15 mouse cellular contexts compared by ENCODE assay signal in the genomic region with DNA sequence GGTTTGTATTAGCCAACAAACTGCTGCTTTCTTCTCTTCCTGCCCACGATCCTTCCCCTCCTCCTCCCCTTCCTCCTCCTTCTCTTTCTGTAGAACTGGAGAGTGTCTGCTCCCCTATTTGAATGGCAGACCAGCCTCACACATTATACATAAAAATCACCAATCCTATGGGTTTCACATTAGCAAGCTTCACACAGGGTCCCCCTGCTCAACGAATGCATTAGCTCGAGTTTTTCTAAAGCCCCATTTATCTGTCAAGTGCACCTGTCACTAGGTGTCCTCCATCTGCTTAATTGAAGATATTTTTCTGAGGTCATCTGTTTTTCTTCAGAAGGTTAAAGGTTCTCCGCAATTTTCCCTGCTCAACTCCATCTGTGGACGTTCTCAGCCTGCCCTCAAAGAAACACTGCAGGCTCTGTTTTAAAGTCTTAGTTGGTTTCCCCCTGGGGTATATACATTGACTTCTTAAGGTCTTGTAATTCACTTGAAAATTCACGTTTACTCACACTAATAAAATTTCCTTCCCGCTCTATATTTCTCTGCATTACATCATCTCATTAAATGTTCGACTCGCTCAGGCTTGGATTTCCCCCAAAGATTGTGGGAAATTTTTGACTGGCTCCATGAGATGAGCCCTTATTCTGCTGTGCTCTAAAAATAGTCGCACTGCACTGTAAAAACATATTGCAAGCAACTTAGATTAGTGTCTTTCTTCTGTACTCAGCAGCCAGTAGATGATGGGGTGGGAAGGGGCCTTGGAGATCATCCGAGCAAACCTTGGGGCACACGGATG.
A peak's percentile ranks its signal among the peaks of the same experiment; 100 is the strongest.
DNase-seq lines count a peak whose midpoint lies in the region; ATAC-seq and TF ChIP-seq lines count a peak whose summit lies in the region.
"Had no signal": no experiment of that assay in that cellular context is flagged by ENCODE, and none has a peak within 500 bp of the region (broad histone marks: within the 10 kb centered on the region; RNA-seq: fewer than 3 reads in every experiment).

No protein-coding gene starts in this region.

- no peaks in the 10 kb centered on the region for H3K79me2 ChIP-seq in C2C12 (ENCODE audit: control insufficient read depth, insufficient read depth)

- no peaks in the 10 kb centered on the region for H3K27me3 ChIP-seq in C2C12 (ENCODE audit: control insufficient read depth, insufficient read depth, insufficient read length)
- H3K27me3 ChIP-seq in limb, embryonic 12.5 days = no peaks in the 10 kb centered on the region
- no peaks in the 10 kb centered on the region for H3K27me3 ChIP-seq in hindbrain, embryonic 10.5 days (ENCODE audit: insufficient read depth, poor library complexity, severe bottlenecking)
- H3K27me3 ChIP-seq: liver, embryonic 12.5 days; midbrain, embryonic 15.5 days had no signal

- no peak for TF ChIP-seq CTCF in C2C12 (IDR thresholded peaks at IDR 0.05; ENCODE audit: control insufficient read depth, insufficient read depth, insufficient read length)

- H3K4me3 ChIP-seq in C2C12 (ENCODE audit: insufficient read depth, poor library complexity, severe bottlenecking) = no peak overlapping the region
- no peak overlapping the region for H3K4me3 ChIP-seq in limb, embryonic 12.5 days (replicated peaks)
- no peak overlapping the region for H3K4me3 ChIP-seq in hindbrain, embryonic 10.5 days
- H3K4me3 ChIP-seq: heart, adult 2 months; liver, embryonic 12.5 days; midbrain, embryonic 15.5 days had no signal

- peak overlapping the region; percentile 83 for H3K27ac ChIP-seq in limb, embryonic 12.5 days
- H3K27ac ChIP-seq in hindbrain, embryonic 10.5 days = no peak overlapping the region
- H3K27ac ChIP-seq: heart, adult 2 months; liver, embryonic 12.5 days; midbrain, embryonic 15.5 days had no signal

- ATAC-seq in frontal cortex, adult (ENCODE audit: low TSS enrichment) = peak; percentile 73
- peak; percentile 94 for ATAC-seq in limb, embryonic 12.5 days (ENCODE audit: insufficient number of reproducible peaks, insufficient read depth, low FRiP score, low TSS enrichment, low read depth)
- ATAC-seq: intestine, postnatal 0 days; liver, embryonic 12.5 days; midbrain, embryonic 15.5 days had no signal

- H3K4me1 ChIP-seq in limb, embryonic 12.5 days (replicated peaks) = peaks cover 20% of the 10 kb centered on the region
- no peaks in the 10 kb centered on the region for H3K4me1 ChIP-seq in hindbrain, embryonic 10.5 days (replicated peaks)
- H3K4me1 ChIP-seq: liver, embryonic 12.5 days; midbrain, embryonic 15.5 days had no signal

- no peaks in the 10 kb centered on the region for H3K79me3 ChIP-seq in C2C12 (ENCODE audit: low read depth)

- no peak overlapping the region for H3ac ChIP-seq in C2C12 (ENCODE audit: control insufficient read depth, insufficient read length, low read depth)

- DNase-seq in frontal cortex, postnatal 25 days (ENCODE audit: low spot score in 2 of 2) = no peak
- DNase-seq in embryo, embryonic 11.5 days (ENCODE audit: low read depth, low spot score) = peak; percentile 1
- no peak for DNase-seq in hindbrain, embryonic 10.5 days (ENCODE audit: low spot score)
- no peak for DNase-seq in lung, postnatal 4 days
- DNase-seq: cerebellum, postnatal 36 days; heart, adult 2 months; kidney, postnatal 4 days; lung, postnatal 14 days; right cerebral cortex, adult 18-20 months had no signal

- H3K4me2 ChIP-seq in limb, embryonic 12.5 days = peak overlapping the region; percentile 26
- H3K4me2 ChIP-seq: liver, embryonic 12.5 days; midbrain, embryonic 15.5 days had no signal

- H3K9me3 ChIP-seq in limb, embryonic 12.5 days = 0 out of 2 replicates have a peak, but pooled peaks cover 4% of the 10 kb centered on the region
- H3K9me3 ChIP-seq in hindbrain, embryonic 10.5 days = no peaks in the 10 kb centered on the region
- H3K9me3 ChIP-seq: liver, embryonic 12.5 days; midbrain, embryonic 15.5 days had no signal

- no peak overlapping the region for H3K9ac ChIP-seq in limb, embryonic 12.5 days (replicated peaks)
- H3K9ac ChIP-seq: liver, embryonic 12.5 days; midbrain, embryonic 15.5 days had no signal

- H3K36me3 ChIP-seq in C2C12 (ENCODE audit: control insufficient read depth, insufficient read depth) = no peaks in the 10 kb centered on the region
- no peaks in the 10 kb centered on the region for H3K36me3 ChIP-seq in limb, embryonic 12.5 days
- no peaks in the 10 kb centered on the region for H3K36me3 ChIP-seq in hindbrain, embryonic 10.5 days
- H3K36me3 ChIP-seq: liver, embryonic 12.5 days; midbrain, embryonic 15.5 days had no signal

- WGBS in limb, embryonic 12.5 days = 30% methylated on average over 12 of the region's 12 CpGs
- 76% methylated on average over 12 of the region's 12 CpGs for WGBS in hindbrain, embryonic 10.5 days

TF ChIP-seq in C2C12, 6 proteins besides CTCF, POLR2A, EP300 and RAD21:
- TF ChIP-seq MAX (IDR thresholded peaks at IDR 0.05) (no peak), CEBPB (IDR thresholded peaks at IDR 0.05; ENCODE audit: low read depth) (no peak), MYOD1 (IDR thresholded peaks at IDR 0.05; ENCODE audit: control insufficient read depth, insufficient read length, low read depth) (peak; percentile 68), MYOG (IDR thresholded peaks at IDR 0.05; ENCODE audit: control insufficient read depth, extremely low read depth, insufficient read length) (no peak), USF1 (IDR thresholded peaks at IDR 0.05; ENCODE audit: low read depth) (no peak)
